Mouse (Mus musculus) lung, adult 2 months (tissue): ENCODE measurements around the gene Ccdc169. TPM values are rescaled to one million over a fixed set of nuclear protein-coding genes. Genes with fewer than 3 reads are reported as not detected.

ENCODE experiments used
- DNase-seq: peaks from one replicate; pipeline ENCODE4 v3.0.0; 2022
- H3K4me1 ChIP-seq: fragments of 200-500 bp; 2 replicates; pipeline ENCODE4 v1.6.1; 2011; ENCODE audit warnings: low read length; ENCODE audit not compliant: control insufficient read depth, insufficient read depth
- H3K4me3 ChIP-seq: fragments of 200-500 bp; replicated peaks from 2 replicates; pipeline ENCODE3; 2011; ENCODE audit warnings: low read depth, mild to moderate bottlenecking, control low read depth, low read length; ENCODE audit errors: extremely low read depth
- CTCF ChIP-seq: fragments of 200-500 bp; IDR thresholded peaks from 2 replicates; pipeline ENCODE4 v1.5.1; 2011; ENCODE audit warnings: mild to moderate bottlenecking, low read length, control low read depth; ENCODE audit not compliant: insufficient read depth
- POLR2A ChIP-seq: fragments of 200-500 bp; IDR thresholded peaks from 2 replicates; pipeline ENCODE4 v1.6.1; 2011; ENCODE audit warnings: low read depth, mild to moderate bottlenecking, control low read depth, low read length, borderline replicate concordance; ENCODE audit errors: extremely low read depth
- WGBS: fragments of 180-500 bp; shearing (Covaris S2); methylation state at CpG from one replicate; pipeline ENCODE4 v1.1.7; 2018; 5-methylcytosine and 5-hydroxymethylcytosine counted together
- polyA plus RNA-seq: library from polyadenylated mRNA; depleted of rRNA; stranded (reverse); fragments of >200 nt; gene quantifications from 2 replicates; pipeline ENCODE4 v1.2.3, GENCODE M21; 2012; rRNA removed

Ccdc169 gene
- not detected in 2 replicates for polyA plus RNA-seq

GRCm38 (mm10) chr3:55137039-55137438, at the start of gene Ccdc169:
Gene Ccdc169, plus strand, starts transcription at chr3:55137339.
- no peak for TF ChIP-seq POLR2A
- no peak for TF ChIP-seq CTCF
- no peak for DNase-seq
- no peaks in the 10 kb centered on the region for H3K4me1 ChIP-seq
- no peak within 1 kb of the TSS for H3K4me3 ChIP-seq

GRCm38 (mm10) chr3:55087360-55087759, 49.8 kb upstream of the Ccdc169 start:
- DNase-seq = no peak
- TF ChIP-seq POLR2A = no peak
- no peak for TF ChIP-seq CTCF
- no peak overlapping the region for H3K4me3 ChIP-seq
- no peaks in the 10 kb centered on the region for H3K4me1 ChIP-seq
- WGBS = 54% methylated on average over 4 of the region's 4 CpGs

- no peak overlapping the region for H3K4me3 ChIP-seq
- DNase-seq = no peak
- no peak for TF ChIP-seq POLR2A
- TF ChIP-seq CTCF = no peak
- H3K4me1 ChIP-seq = no peaks in the 10 kb centered on the region
- 38% methylated on average over 4 of the region's 4 CpGs for WGBS
Measured at GRCm38 (mm10) chr3:55088359-55088758, 48.8 kb upstream of the Ccdc169 start.

GRCm38 (mm10) chr3:55088843-55089242, 48.3 kb upstream of the Ccdc169 start:
- DNase-seq = no peak

GRCm38 (mm10) chr3:55089291-55089690, 47.8 kb upstream of the Ccdc169 start:
- no peak for DNase-seq
- WGBS = 66% methylated on average over 4 of the region's 4 CpGs
- H3K4me1 ChIP-seq = no peaks in the 10 kb centered on the region
- no peak overlapping the region for H3K4me3 ChIP-seq
- TF ChIP-seq POLR2A (no peak), CTCF (no peak)

More at GRCm38 (mm10) chr3:55088843-55089242, 48.3 kb upstream of the Ccdc169 start:
- TF ChIP-seq CTCF (no peak), POLR2A (no peak)
- WGBS = 56% methylated on average over 3 of the region's 3 CpGs
- Histone ChIP-seq H3K4me1 (no peaks in the 10 kb centered on the region), H3K4me3 (no peak overlapping the region)

GRCm38 (mm10) chr3:55093161-55093560, 44.0 kb upstream of the Ccdc169 start:
- Histone ChIP-seq H3K4me3 (no peak overlapping the region), H3K4me1 (no peaks in the 10 kb centered on the region)
- 65% methylated on average over 1 of the region's 1 CpGs for WGBS
- DNase-seq = no peak
- TF ChIP-seq POLR2A (no peak), CTCF (no peak)

- WGBS = 40% methylated on average over 8 of the region's 8 CpGs
- Histone ChIP-seq H3K4me3 (no peak overlapping the region), H3K4me1 (no peaks in the 10 kb centered on the region)
- TF ChIP-seq POLR2A (no peak), CTCF (no peak)
- no peak for DNase-seq
Measured at GRCm38 (mm10) chr3:55095968-55096654, 41.0 kb upstream of the Ccdc169 start.

GRCm38 (mm10) chr3:55096655-55097005, 40.5 kb upstream of the Ccdc169 start:
- H3K4me1 ChIP-seq = no peaks in the 10 kb centered on the region
- WGBS = 48% methylated on average over 2 of the region's 2 CpGs
- no peak overlapping the region for H3K4me3 ChIP-seq
- no peak for TF ChIP-seq CTCF
- TF ChIP-seq POLR2A = no peak
- no peak for DNase-seq

GRCm38 (mm10) chr3:55097186-55097585, 40.0 kb upstream of the Ccdc169 start:
- 81% methylated on average over 2 of the region's 2 CpGs for WGBS
- DNase-seq = no peak
- TF ChIP-seq CTCF = no peak
- TF ChIP-seq POLR2A = no peak
- Histone ChIP-seq H3K4me3 (no peak overlapping the region), H3K4me1 (no peaks in the 10 kb centered on the region)

GRCm38 (mm10) chr3:55098014-55098413, 39.1 kb upstream of the Ccdc169 start:
- no peak for TF ChIP-seq POLR2A
- no peak for TF ChIP-seq CTCF
- 80% methylated on average over 2 of the region's 2 CpGs for WGBS
- no peak overlapping the region for H3K4me3 ChIP-seq
- H3K4me1 ChIP-seq = no peaks in the 10 kb centered on the region
- no peak for DNase-seq
